Mouse (Mus musculus): ENCODE data around the gene Cdh13. TPM values are rescaled to one million over a fixed set of nuclear protein-coding genes. Genes with fewer than 3 reads are reported as not detected.
"Not testable (repeated sequence)": the region's sequence is repeated elsewhere in the genome, so short reads cannot be mapped to it uniquely, and the experiment has no call there.

Cdh13 gene
- polyA plus RNA-seq, 1 experiment from 2014 or later, result 4.2 TPM

GRCm38 (mm10) chr8:118741781-118742180 is 458.2 kb downstream of the Cdh13 start:
- H3K4me3 ChIP-seq (replicated peaks), result no peak overlapping the region
- no peak for ATAC-seq (replicated peaks; ENCODE audit: low FRiP score)
- H3K9me3 ChIP-seq (replicated peaks), result no peaks in the 10 kb centered on the region
- H3K36me3 ChIP-seq, result no peaks in the 10 kb centered on the region
- H3K27ac ChIP-seq, result no peak overlapping the region
- H3K27me3 ChIP-seq, result no peaks in the 10 kb centered on the region
- no peaks in the 10 kb centered on the region for H3K4me1 ChIP-seq
- no peak overlapping the region for H3K4me2 ChIP-seq
- no peak overlapping the region for H3K9ac ChIP-seq
- 87% methylated on average over 5 of the region's 5 CpGs for WGBS

DNA sequence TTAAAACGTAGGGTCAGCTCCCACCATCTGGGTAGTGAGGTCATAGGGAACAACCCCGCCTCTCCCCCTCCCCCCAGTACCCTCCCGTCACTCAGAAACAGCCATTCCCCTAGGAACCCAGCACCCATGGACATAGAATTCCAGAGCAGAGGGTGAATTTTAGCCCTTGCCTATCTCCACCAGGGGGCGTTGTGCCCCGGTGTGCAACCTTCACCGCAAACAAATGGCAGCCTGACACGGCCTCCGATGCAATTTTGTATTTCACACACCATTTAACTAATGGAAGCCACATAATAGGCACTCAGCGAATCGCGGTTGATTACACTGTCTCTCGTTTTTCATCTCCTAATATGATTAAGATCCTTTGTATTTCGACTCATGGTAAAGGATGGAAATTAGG is 461.5 kb downstream of the Cdh13 start:
- H3K27me3 ChIP-seq, result no peaks in the 10 kb centered on the region
- H3K9me3 ChIP-seq (replicated peaks), result no peaks in the 10 kb centered on the region
- no peak for ATAC-seq (replicated peaks; ENCODE audit: low FRiP score)
- H3K36me3 ChIP-seq, result no peaks in the 10 kb centered on the region
- no peak overlapping the region for H3K4me2 ChIP-seq
- H3K4me1 ChIP-seq, result no peaks in the 10 kb centered on the region
- no peak overlapping the region for H3K9ac ChIP-seq
- 81% methylated on average over 13 of the region's 13 CpGs for WGBS
- H3K27ac ChIP-seq, result no peak overlapping the region
- H3K4me3 ChIP-seq (replicated peaks), result no peak overlapping the region

- Histone ChIP-seq H3K27ac (no peak overlapping the region), H3K9ac (no peak overlapping the region), H3K27me3 (no peaks in the 10 kb centered on the region), H3K36me3 (no peaks in the 10 kb centered on the region), H3K9me3 (replicated peaks) (no peaks in the 10 kb centered on the region), H3K4me2 (no peak overlapping the region), H3K4me1 (no peaks in the 10 kb centered on the region), H3K4me3 (replicated peaks) (no peak overlapping the region)
- no peak for ATAC-seq (replicated peaks; ENCODE audit: low FRiP score)
- 88% methylated on average over 21 of the region's 21 CpGs for WGBS
These were observed 464.6 kb downstream of the Cdh13 start for GRCm38 (mm10) chr8:118748041-118748604.

GRCm38 (mm10) chr8:118749191-118749590 is 465.7 kb downstream of the Cdh13 start:
- no peak for ATAC-seq (replicated peaks; ENCODE audit: low FRiP score)

DNA sequence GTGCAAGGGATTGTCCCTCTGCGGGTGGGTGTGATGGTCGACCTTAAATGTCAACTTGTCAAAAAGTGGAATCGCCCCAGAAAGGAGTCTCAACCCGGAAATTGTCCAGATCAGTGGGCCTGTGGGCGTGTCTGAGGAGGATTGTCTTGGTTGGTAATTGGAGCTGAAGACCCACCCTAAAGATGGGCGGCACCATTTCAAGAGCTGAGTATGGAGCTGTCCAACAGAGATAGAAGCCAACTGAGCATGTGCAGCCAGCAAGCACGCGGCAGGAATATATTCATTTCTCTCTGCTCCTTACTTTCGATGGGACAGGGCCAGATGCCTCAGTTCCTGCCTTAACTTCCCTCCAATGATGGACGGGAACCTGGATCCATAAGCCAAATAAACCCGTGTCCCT is 466.3 kb downstream of the Cdh13 start:
- WGBS, result 85% methylated on average over 11 of the region's 11 CpGs
- H3K36me3 ChIP-seq, result no peaks in the 10 kb centered on the region

More at GRCm38 (mm10) chr8:118749191-118749590, 465.7 kb downstream of the Cdh13 start:
- Histone ChIP-seq H3K36me3 (no peaks in the 10 kb centered on the region), H3K4me2 (no peak overlapping the region), H3K27me3 (no peaks in the 10 kb centered on the region), H3K4me3 (replicated peaks) (no peak overlapping the region), H3K27ac (no peak overlapping the region), H3K9me3 (replicated peaks) (no peaks in the 10 kb centered on the region), H3K9ac (no peak overlapping the region), H3K4me1 (no peaks in the 10 kb centered on the region)
- 85% methylated on average over 3 of the region's 3 CpGs for WGBS

DNA sequence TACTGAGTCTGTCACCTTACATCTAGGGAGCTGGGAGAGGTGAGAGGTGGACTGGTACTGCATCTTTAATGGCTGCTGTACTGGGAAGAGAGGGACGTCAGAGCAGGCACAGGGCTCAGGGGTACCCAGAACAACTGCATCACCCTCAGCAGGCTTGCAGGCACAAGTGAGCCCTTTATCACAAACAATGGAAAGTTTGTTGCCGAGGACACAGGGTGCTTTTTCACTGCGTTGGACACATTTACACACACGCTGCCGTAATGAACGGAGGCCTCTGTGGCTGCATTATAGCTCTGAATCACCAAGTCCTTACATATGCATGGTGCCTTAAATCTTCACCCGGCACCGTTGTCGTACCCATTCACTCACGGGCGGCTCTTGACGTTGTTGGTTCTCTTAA is 470.2 kb downstream of the Cdh13 start:
- Histone ChIP-seq H3K9ac (no peak overlapping the region), H3K36me3 (no peaks in the 10 kb centered on the region), H3K4me3 (replicated peaks) (no peak overlapping the region), H3K9me3 (replicated peaks) (no peaks in the 10 kb centered on the region), H3K27ac (no peak overlapping the region), H3K27me3 (no peaks in the 10 kb centered on the region), H3K4me1 (no peaks in the 10 kb centered on the region), H3K4me2 (no peak overlapping the region)
- ATAC-seq (replicated peaks; ENCODE audit: low FRiP score), result no peak
- WGBS, result 82% methylated on average over 12 of the region's 12 CpGs

More for the DNA sequence above, 466.3 kb downstream of the Cdh13 start:
- Histone ChIP-seq H3K27me3 (no peaks in the 10 kb centered on the region), H3K9me3 (replicated peaks) (no peaks in the 10 kb centered on the region), H3K4me3 (replicated peaks) (no peak overlapping the region), H3K9ac (no peak overlapping the region), H3K27ac (no peak overlapping the region), H3K4me2 (no peak overlapping the region), H3K4me1 (no peaks in the 10 kb centered on the region)
- no peak for ATAC-seq (replicated peaks; ENCODE audit: low FRiP score)

GRCm38 (mm10) chr8:118754119-118754518 is 470.6 kb downstream of the Cdh13 start:
- Histone ChIP-seq H3K9me3 (replicated peaks) (no peaks in the 10 kb centered on the region), H3K9ac (no peak overlapping the region), H3K4me1 (no peaks in the 10 kb centered on the region), H3K27me3 (no peaks in the 10 kb centered on the region), H3K4me2 (no peak overlapping the region), H3K27ac (no peak overlapping the region), H3K36me3 (no peaks in the 10 kb centered on the region), H3K4me3 (replicated peaks) (no peak overlapping the region)
- WGBS, result 85% methylated on average over 7 of the region's 7 CpGs
- ATAC-seq (replicated peaks; ENCODE audit: low FRiP score), result no peak

GRCm38 (mm10) chr8:118777507-118777906 is 494.0 kb downstream of the Cdh13 start:
- H3K27me3 ChIP-seq; H3K9me3 ChIP-seq (replicated peaks); ATAC-seq (replicated peaks; ENCODE audit: low FRiP score); H3K36me3 ChIP-seq; H3K4me1 ChIP-seq; H3K4me2 ChIP-seq; H3K27ac ChIP-seq; H3K9ac ChIP-seq; H3K4me3 ChIP-seq (replicated peaks): not testable (repeated sequence)
- WGBS, result 89% methylated on average over 6 of the region's 6 CpGs

- 80% methylated on average over 1 of the region's 1 CpGs for WGBS
- H3K27me3 ChIP-seq, result no peaks in the 10 kb centered on the region
These were observed 494.8 kb downstream of the Cdh13 start for GRCm38 (mm10) chr8:118778374-118778773.

DNA sequence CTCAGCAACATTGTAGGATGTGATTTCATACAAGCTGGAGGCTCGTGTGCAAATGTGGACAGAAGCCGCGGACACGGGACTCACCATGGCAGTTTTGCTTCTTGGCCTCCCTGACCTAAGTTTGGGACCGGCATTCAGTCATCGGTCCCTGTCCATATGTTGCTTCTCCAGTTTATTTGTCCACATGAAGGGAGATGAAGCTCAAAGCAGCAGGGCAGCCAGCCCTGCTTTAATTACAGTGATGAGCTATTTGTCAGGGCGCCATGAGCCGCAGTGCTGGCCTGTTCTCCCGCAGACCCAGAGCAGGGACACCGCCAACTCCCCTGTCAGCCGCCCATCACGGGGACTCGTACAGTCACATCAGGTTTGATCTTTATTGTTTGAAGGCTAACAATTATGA is 502.1 kb downstream of the Cdh13 start:
- H3K27me3 ChIP-seq, result no peaks in the 10 kb centered on the region
- no peaks in the 10 kb centered on the region for H3K36me3 ChIP-seq
- H3K4me2 ChIP-seq, result no peak overlapping the region
- H3K4me1 ChIP-seq, result no peaks in the 10 kb centered on the region
- no peak for ATAC-seq (replicated peaks; ENCODE audit: low FRiP score)
- H3K9ac ChIP-seq, result no peak overlapping the region
- 77% methylated on average over 13 of the region's 13 CpGs for WGBS
- H3K27ac ChIP-seq, result no peak overlapping the region
- no peak overlapping the region for H3K4me3 ChIP-seq (replicated peaks)
- no peaks in the 10 kb centered on the region for H3K9me3 ChIP-seq (replicated peaks)

More at GRCm38 (mm10) chr8:118778374-118778773, 494.8 kb downstream of the Cdh13 start:
- Histone ChIP-seq H3K4me2 (no peak overlapping the region), H3K27ac (no peak overlapping the region), H3K4me1 (no peaks in the 10 kb centered on the region), H3K9me3 (replicated peaks) (no peaks in the 10 kb centered on the region), H3K4me3 (replicated peaks) (no peak overlapping the region), H3K9ac (no peak overlapping the region), H3K36me3 (no peaks in the 10 kb centered on the region)
- ATAC-seq (replicated peaks; ENCODE audit: low FRiP score), result no peak

DNA sequence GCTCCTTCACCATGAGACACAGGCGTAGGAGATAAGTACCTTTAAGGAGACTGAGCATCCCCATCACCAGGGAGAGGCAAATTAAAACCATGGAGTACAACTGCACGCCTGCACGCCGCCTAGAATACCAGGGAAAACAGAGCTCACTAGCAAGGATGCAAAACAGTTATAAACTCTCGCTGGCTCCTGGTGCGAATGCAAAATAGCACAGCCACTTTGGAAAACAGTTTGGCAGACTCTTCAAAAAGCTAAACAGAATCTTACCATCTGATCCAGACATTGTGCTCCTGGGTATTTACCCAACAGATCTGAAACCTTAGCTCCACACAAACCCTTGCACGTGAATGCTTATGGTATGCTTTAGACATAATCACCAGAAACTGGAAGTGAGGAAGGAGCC is 506.1 kb downstream of the Cdh13 start:
- no peak for ATAC-seq (replicated peaks; ENCODE audit: low FRiP score)
- H3K4me2 ChIP-seq, result no peak overlapping the region
- no peak overlapping the region for H3K27ac ChIP-seq
- H3K9ac ChIP-seq, result no peak overlapping the region
- H3K9me3 ChIP-seq (replicated peaks), result no peaks in the 10 kb centered on the region
- no peaks in the 10 kb centered on the region for H3K36me3 ChIP-seq
- H3K27me3 ChIP-seq, result no peaks in the 10 kb centered on the region
- no peaks in the 10 kb centered on the region for H3K4me1 ChIP-seq
- WGBS, result 85% methylated on average over 7 of the region's 7 CpGs
- H3K4me3 ChIP-seq (replicated peaks), result no peak overlapping the region

DNA sequence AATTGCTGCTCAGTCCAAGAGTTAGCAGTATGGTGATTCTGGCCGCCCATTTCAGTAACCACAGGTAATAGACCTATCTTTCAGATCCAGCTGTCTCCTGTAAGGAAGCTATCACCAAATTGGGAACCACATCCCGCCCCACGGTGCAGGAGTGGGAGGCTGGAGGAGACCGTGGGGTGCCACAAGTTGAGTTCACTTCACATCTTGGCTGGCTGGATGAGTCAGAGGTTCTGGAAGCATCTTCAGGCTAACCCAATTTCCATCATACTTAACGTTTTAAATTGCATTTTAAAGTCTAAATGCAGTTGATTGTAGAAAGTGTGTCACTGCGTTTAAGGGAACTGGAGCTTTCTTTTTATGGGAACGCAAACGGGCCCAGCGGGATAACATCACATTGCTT is 511.4 kb downstream of the Cdh13 start:
- WGBS, result 79% methylated on average over 9 of the region's 9 CpGs
- Histone ChIP-seq H3K4me3 (replicated peaks) (no peak overlapping the region), H3K4me2 (no peak overlapping the region), H3K27me3 (no peaks in the 10 kb centered on the region), H3K9ac (no peak overlapping the region), H3K27ac (no peak overlapping the region), H3K36me3 (no peaks in the 10 kb centered on the region), H3K9me3 (replicated peaks) (no peaks in the 10 kb centered on the region), H3K4me1 (no peaks in the 10 kb centered on the region)
- no peak for ATAC-seq (replicated peaks; ENCODE audit: low FRiP score)

GRCm38 (mm10) chr8:118796491-118796890 is 513.0 kb downstream of the Cdh13 start:
- no peaks in the 10 kb centered on the region for H3K36me3 ChIP-seq
- ATAC-seq (replicated peaks; ENCODE audit: low FRiP score), result no peak
- no peaks in the 10 kb centered on the region for H3K27me3 ChIP-seq
- peaks cover 9% of the 10 kb centered on the region; the same call in 1 of the 2 replicates for H3K9me3 ChIP-seq (replicated peaks)
- no peak overlapping the region for H3K4me2 ChIP-seq
- no peak overlapping the region for H3K4me3 ChIP-seq (replicated peaks)
- H3K27ac ChIP-seq, result no peak overlapping the region
- no peaks in the 10 kb centered on the region for H3K4me1 ChIP-seq
- 50% methylated on average over 7 of the region's 7 CpGs for WGBS
- H3K9ac ChIP-seq, result no peak overlapping the region
